Mouse (Mus musculus) heart, adult 18-20 months (tissue): Measurements from ENCODE around the gene Srp9. TPM values are rescaled to one million over a fixed set of nuclear protein-coding genes. Genes with fewer than 3 reads are reported as not detected.
"Not testable (repeated sequence)": the region's sequence is repeated elsewhere in the genome, so short reads cannot be mapped to it uniquely, and the experiment has no call there.

Source experiments
- DNase-seq, 2 experiments: peaks; one replicate each; pipeline ENCODE4 v3.0.0; 2021 to 2022; ENCODE audit warnings: mixed read lengths in 1 of 2
- total RNA-seq, 2 experiments: library from RNA; stranded (reverse); gene quantifications; 2 replicates each; pipeline ENCODE4 v1.2.3; 2021

Srp9 gene
- total RNA-seq, 2 experiments from 2014 or later: 49.4 to 52.0 TPM

GRCm38 (mm10) chr1:182143288-182143687 is 18.8 kb downstream of the Srp9 start:
- no peak for DNase-seq

GRCm38 (mm10) chr1:182145546-182145945 is 21.0 kb downstream of the Srp9 start:
- no peak for DNase-seq

GRCm38 (mm10) chr1:182148864-182149514 is 24.5 kb downstream of the Srp9 start:
- DNase-seq: peak; percentile 26 to 29

GRCm38 (mm10) chr1:182149966-182150365 is 25.4 kb downstream of the Srp9 start:
- DNase-seq: no peak

- DNase-seq: no peak
Observed at GRCm38 (mm10) chr1:182157734-182158133, 33.2 kb downstream of the Srp9 start.

- no peak for DNase-seq
Observed at GRCm38 (mm10) chr1:182159575-182159974, 35.0 kb downstream of the Srp9 start.

GRCm38 (mm10) chr1:182162951-182163350 is 38.4 kb downstream of the Srp9 start:
- no peak for DNase-seq

GRCm38 (mm10) chr1:182164386-182164785 is 39.8 kb downstream of the Srp9 start, which contains the start of gene Vmn1r1:
TSS of gene Vmn1r1 (minus strand) at chr1:182164486.
- DNase-seq: no peak

- not testable (repeated sequence) for DNase-seq
Observed at GRCm38 (mm10) chr1:182170206-182170605, 45.7 kb downstream of the Srp9 start.

GRCm38 (mm10) chr1:182176985-182177384 is 52.4 kb downstream of the Srp9 start:
- not testable (repeated sequence) for DNase-seq

GRCm38 (mm10) chr1:182181456-182182305 is 57.1 kb downstream of the Srp9 start:
- no peak for DNase-seq

Other genes with a start within 250 kb of the Srp9 start
- 100 to 1,000 TPM; 113 to 117 TPM for gene Enah, start 104.7 kb upstream of the Srp9 start, total RNA-seq
- gene Vmn1r1, start 39.7 kb downstream of the Srp9 start, total RNA-seq: not detected
- gene Degs1, start 158.1 kb downstream of the Srp9 start, total RNA-seq: 10 to 100 TPM; 59.4 to 62.4 TPM
- gene Fbxo28, start 216.9 kb downstream of the Srp9 start, total RNA-seq: 10 to 100 TPM; 20.7 to 22.5 TPM